Mouse (Mus musculus) lung, postnatal 0 days (tissue): ENCODE results near the gene Ager. TPM values are rescaled to one million over a fixed set of nuclear protein-coding genes. Genes with fewer than 3 reads are reported as not detected.

Experiments used
- ATAC-seq: fragments of 200-750 bp; cut with Nextera tagmentation; 2 replicates; pipeline ENCODE4 v1.8.0; 2017; ENCODE audit warnings: moderate library complexity
- DNase-seq: peaks from one replicate; pipeline ENCODE4 v3.0.0-alpha.2; 2016; ENCODE audit warnings: low spot score
- H3K27ac ChIP-seq: fragments of 300-500 bp; sonication (generic); 2 replicates; pipeline ENCODE4 v1.5.1; 2014; ENCODE audit warnings: antibody characterized with exemption, mild to moderate bottlenecking, low read length, mixed read lengths
- H3K27me3 ChIP-seq: fragments of 300-500 bp; sonication (generic); replicated peaks from 2 replicates; pipeline ENCODE4 v1.6.1; 2014; ENCODE audit warnings: low read length, mixed read lengths; ENCODE audit not compliant: insufficient read depth
- H3K36me3 ChIP-seq: fragments of 300-500 bp; sonication (generic); 2 replicates; pipeline ENCODE4 v1.6.1; 2014; ENCODE audit warnings: low read length, mixed read lengths; ENCODE audit not compliant: insufficient read depth
- H3K4me1 ChIP-seq: fragments of 300-500 bp; sonication (generic); 2 replicates; pipeline ENCODE4 v1.6.1; 2014; ENCODE audit warnings: antibody characterized with exemption, low read depth, low read length, mixed read lengths; ENCODE audit not compliant: insufficient read depth
- H3K4me2 ChIP-seq: fragments of 300-500 bp; sonication (generic); replicated peaks from 2 replicates; pipeline ENCODE4 v1.6.1; 2014; ENCODE audit warnings: low read depth, mild to moderate bottlenecking, low read length, moderate library complexity, mixed read lengths
- H3K4me3 ChIP-seq: fragments of 300-500 bp; sonication (generic); 2 replicates; pipeline ENCODE4 v1.5.1; 2014; ENCODE audit warnings: low read depth, low read length
- H3K9ac ChIP-seq: fragments of 300-500 bp; sonication (generic); replicated peaks from 2 replicates; pipeline ENCODE4 v1.6.1; 2014; ENCODE audit warnings: low read depth, mild to moderate bottlenecking
- H3K9me3 ChIP-seq: fragments of 300-500 bp; sonication (generic); 2 replicates; pipeline ENCODE4 v1.6.1; 2016; ENCODE audit warnings: low read length, mixed read lengths
- CTCF ChIP-seq: IDR thresholded peaks from 2 replicates; pipeline ENCODE4 v1.5.1; 2016; ENCODE audit warnings: antibody characterized with exemption, mild to moderate bottlenecking
- EP300 ChIP-seq: IDR thresholded peaks from 2 replicates; pipeline ENCODE4 v1.6.1; 2016; ENCODE audit warnings: antibody characterized with exemption, mild to moderate bottlenecking, control low read depth
- WGBS: fragments of 180-500 bp; shearing (Covaris S2); extraction: QIAGEN DNeasy Blood & Tissue Kit; methylation state at CpG from one replicate; pipeline ENCODE4 v1.1.7; 2014; 5-methylcytosine and 5-hydroxymethylcytosine counted together
- polyA plus RNA-seq: library from polyadenylated mRNA; unstranded; fragments of >200 nt; fragmentation: Nextera tagmentation; extraction: Ambion mirVana; gene quantifications from 2 replicates; pipeline ENCODE4 v1.2.1, GENCODE M21; 2015

The Ager gene
- polyA plus RNA-seq, 1 experiment from 2014 or later = 3,782 TPM

DNA sequence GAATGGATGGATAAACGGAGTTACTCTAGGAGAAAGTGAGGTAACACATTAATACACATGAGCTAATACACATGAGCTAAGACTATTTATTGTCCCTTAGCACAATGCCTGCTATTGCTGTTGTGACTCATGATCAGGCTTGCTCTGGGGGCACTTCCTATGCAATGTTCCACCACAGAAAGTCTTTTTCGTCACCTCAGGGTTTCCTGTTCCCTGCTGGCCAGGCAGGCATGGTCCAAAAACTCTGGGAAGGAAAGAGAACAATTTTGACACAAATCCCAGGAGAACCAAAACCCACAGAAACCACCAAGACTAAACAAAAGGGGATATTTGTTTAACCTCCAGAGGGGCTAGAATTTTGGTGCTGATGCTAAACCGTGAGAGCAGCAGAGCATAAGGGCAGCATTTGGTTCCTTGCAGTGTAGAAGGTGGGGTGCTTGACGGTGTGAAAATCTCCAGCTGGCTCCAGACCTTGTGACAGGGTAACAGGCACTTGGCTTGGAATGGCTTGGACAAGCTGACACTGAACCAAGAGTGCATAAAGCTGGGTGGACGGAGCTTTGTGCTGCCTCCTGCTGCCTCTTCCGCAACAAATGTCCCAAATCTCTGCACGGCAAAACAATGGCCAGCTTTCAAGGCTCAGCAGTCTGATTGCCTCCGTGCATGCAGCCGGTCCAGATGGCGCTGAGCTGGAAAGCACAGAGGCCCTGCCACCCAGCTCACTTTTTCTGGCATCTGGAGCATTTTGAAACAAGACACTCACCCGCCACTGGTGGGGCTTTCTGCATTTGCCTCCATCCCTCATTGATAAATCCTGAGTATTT, 43.3 kb downstream of the Ager start:
- peak; percentile 46 for ATAC-seq
- Histone ChIP-seq H3K36me3 (no peaks in the 10 kb centered on the region), H3K9me3 (no peaks in the 10 kb centered on the region), H3K9ac (no peak overlapping the region), H3K4me3 (no peak overlapping the region), H3K27me3 (no peaks in the 10 kb centered on the region), H3K4me1 (peaks cover 10% of the 10 kb centered on the region), H3K4me2 (no peak overlapping the region), H3K27ac (peak overlapping the region; percentile 68)
- peak; percentile 54 for TF ChIP-seq CTCF
- TF ChIP-seq EP300 = peak; percentile 27; the same call in 1 of the 2 replicates
- DNase-seq = peak; percentile 81
- WGBS = 13% methylated on average over 11 of the region's 11 CpGs

DNA sequence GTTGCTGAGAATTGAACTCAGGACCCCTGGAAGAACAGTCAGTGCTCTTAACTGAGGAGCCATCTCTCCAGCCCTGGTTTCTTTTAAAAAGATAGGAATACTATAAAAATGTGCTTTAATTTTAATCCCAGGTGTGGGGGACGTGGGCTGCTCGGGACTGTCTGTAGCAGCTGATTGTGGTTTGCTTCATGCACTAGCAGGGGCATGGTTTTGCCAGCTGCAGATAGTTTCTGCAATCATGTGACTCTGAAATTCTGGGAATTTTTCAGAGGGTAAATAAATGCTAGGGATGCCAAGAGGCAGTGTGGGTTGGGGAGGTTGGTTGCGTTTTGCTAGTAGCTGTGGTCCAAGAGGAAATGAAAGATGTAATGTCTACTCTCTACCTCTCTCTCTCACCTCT, 44.3 kb downstream of the Ager start:
- DNase-seq (no peak), ATAC-seq (no peak)
- peaks cover 10% of the 10 kb centered on the region for H3K4me1 ChIP-seq
- H3K4me3 ChIP-seq = no peak overlapping the region
- no peaks in the 10 kb centered on the region for H3K9me3 ChIP-seq
- no peaks in the 10 kb centered on the region for H3K27me3 ChIP-seq
- H3K27ac ChIP-seq = no peak overlapping the region
- H3K9ac ChIP-seq = no peak overlapping the region
- no peak overlapping the region for H3K4me2 ChIP-seq
- TF ChIP-seq CTCF = no peak
- TF ChIP-seq EP300 = no peak
- no peaks in the 10 kb centered on the region for H3K36me3 ChIP-seq
- WGBS = 74% methylated on average over 3 of the region's 3 CpGs

GRCm38 (mm10) chr17:34643379-34643778, 45.7 kb downstream of the Ager start:
- no peaks in the 10 kb centered on the region for H3K27me3 ChIP-seq
- peaks cover 15% of the 10 kb centered on the region for H3K4me1 ChIP-seq
- WGBS = 82% methylated on average over 4 of the region's 4 CpGs
- DNase-seq (no peak), ATAC-seq (no peak)
- H3K9me3 ChIP-seq = no peaks in the 10 kb centered on the region
- H3K27ac ChIP-seq = no peak overlapping the region
- TF ChIP-seq CTCF = no peak
- TF ChIP-seq EP300 = no peak
- H3K4me3 ChIP-seq = no peak overlapping the region
- no peaks in the 10 kb centered on the region for H3K36me3 ChIP-seq
- no peak overlapping the region for H3K9ac ChIP-seq
- no peak overlapping the region for H3K4me2 ChIP-seq

- Histone ChIP-seq H3K9me3 (no peaks in the 10 kb centered on the region), H3K4me1 (peaks cover 15% of the 10 kb centered on the region), H3K4me3 (no peak overlapping the region), H3K27ac (no peak overlapping the region), H3K36me3 (no peaks in the 10 kb centered on the region), H3K4me2 (no peak overlapping the region), H3K9ac (no peak overlapping the region), H3K27me3 (no peaks in the 10 kb centered on the region)
- ATAC-seq = no peak
- no peak for DNase-seq
- no peak for TF ChIP-seq EP300
- no peak for TF ChIP-seq CTCF
- WGBS = 74% methylated on average over 10 of the region's 10 CpGs
Observed at GRCm38 (mm10) chr17:34643944-34644343, 46.3 kb downstream of the Ager start.

- Histone ChIP-seq H3K4me1 (peaks cover 15% of the 10 kb centered on the region), H3K9me3 (no peaks in the 10 kb centered on the region), H3K4me3 (peak within 1 kb of the TSS; percentile 54), H3K27me3 (no peaks in the 10 kb centered on the region), H3K4me2 (peak within 1 kb of the TSS; percentile 67), H3K36me3 (no peaks in the 10 kb centered on the region), H3K27ac (peak within 1 kb of the TSS; percentile 85), H3K9ac (peak within 1 kb of the TSS; percentile 58)
- ATAC-seq (peak; percentile 78), DNase-seq (peak; percentile 98)
- under 1% methylated on average over 16 of the region's 16 CpGs for WGBS
- TF ChIP-seq CTCF (no peak), EP300 (no peak)
Observed at GRCm38 (mm10) chr17:34644608-34645007, 46.9 kb downstream of the Ager start, which contains the start of gene Fkbpl. Gene Fkbpl, plus strand, starts transcription at chr17:34644764.

GRCm38 (mm10) chr17:34645256-34645829, 47.7 kb downstream of the Ager start:
- TF ChIP-seq CTCF (no peak), EP300 (no peak)
- Histone ChIP-seq H3K27me3 (no peaks in the 10 kb centered on the region), H3K4me3 (peak overlapping the region; percentile 54), H3K9ac (peak overlapping the region; percentile 58), H3K4me1 (peaks cover 12% of the 10 kb centered on the region), H3K4me2 (peak overlapping the region; percentile 67), H3K36me3 (no peaks in the 10 kb centered on the region), H3K27ac (peak overlapping the region; percentile 85; the same call in 1 of the 2 replicates), H3K9me3 (no peaks in the 10 kb centered on the region)
- 36% methylated on average over 10 of the region's 10 CpGs for whole genome bisulfite sequencing
- DNase-seq = no peak
- no peak for ATAC-seq
